Mouse (Mus musculus) embryonic fibroblast, embryonic 13.5 days (primary cell): Measurements from ENCODE around the gene Gtpbp6.

ENCODE experiments used
- CTCF ChIP-seq: IDR thresholded peaks from 2 replicates; pipeline ENCODE4 v1.5.1; 2011; ENCODE audit warnings: mild to moderate bottlenecking, control low read depth, low read length, moderate library complexity, borderline replicate concordance; ENCODE audit not compliant: insufficient read depth
- POLR2A ChIP-seq: IDR thresholded peaks from 2 replicates; pipeline ENCODE4 v1.6.1; 2011; ENCODE audit warnings: low read depth, mild to moderate bottlenecking, control low read depth, low read length, moderate library complexity

DNA sequence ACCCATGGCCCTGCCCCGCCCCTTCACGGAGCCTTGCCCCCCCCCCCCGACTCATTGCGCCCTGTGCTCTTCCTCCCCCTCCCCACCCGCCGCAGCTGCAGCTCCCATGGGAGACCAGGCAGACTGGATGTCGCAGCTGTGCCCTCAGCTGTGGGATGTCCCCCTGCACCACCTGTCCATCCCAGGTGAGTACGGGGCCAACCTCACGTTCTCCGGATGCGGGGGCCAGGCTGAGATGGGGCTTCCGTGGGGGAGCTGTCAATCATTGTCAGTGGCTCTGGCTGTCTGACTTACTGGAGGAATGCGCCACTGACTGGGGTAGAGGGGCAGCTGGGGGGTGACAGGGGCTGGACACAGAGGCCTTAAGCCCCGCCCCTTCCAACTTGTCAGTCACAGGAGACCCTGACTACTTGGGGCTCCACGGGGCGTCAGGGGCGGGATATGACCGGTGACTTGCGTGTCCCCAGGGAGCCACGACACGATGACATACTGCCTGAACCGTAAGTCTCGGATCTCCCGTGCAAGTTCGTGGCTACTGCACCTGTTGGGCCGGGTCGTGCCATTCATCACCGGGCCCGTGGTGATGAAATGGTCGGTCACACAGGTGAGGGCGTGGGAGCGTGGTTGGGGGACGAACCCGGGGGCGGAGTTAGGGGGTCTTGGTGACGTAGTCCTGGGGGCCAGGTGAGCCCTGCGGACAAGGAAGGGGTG, 6.9 kb downstream of the Gtpbp6 start:
- TF ChIP-seq CTCF (no peak), POLR2A (no peak)
